8 mouse cellular contexts compared by ENCODE assay signal in the genomic region with DNA sequence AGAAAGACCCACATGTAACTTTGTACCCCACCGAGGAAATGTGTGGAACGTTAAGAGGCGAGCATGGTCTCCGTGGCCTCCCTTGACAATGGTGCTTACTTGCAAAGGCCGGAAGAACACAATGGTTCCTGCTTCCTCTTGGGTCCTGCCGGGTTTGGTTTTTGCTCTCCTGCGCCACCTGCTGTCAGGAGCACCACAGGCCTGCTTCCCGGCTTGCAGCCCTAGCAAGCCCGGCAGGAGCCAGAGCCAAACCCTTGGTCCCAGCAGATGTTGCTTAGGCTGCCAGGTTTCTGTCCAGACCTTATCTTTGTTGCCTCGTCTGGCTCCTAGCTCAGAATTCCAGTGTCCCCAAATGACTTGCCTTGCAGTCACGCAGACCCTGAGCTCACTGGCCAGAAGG.
DNase-seq lines count a peak whose midpoint lies in the region; ATAC-seq and TF ChIP-seq lines count a peak whose summit lies in the region.

No protein-coding gene starts in this region.

- no peak for ATAC-seq in embryonic facial prominence, embryonic 12.5 days (ENCODE audit: insufficient number of reproducible peaks, insufficient read depth, low FRiP score, low TSS enrichment)
- peak; percentile 81 for ATAC-seq in kidney, embryonic 14.5 days (ENCODE audit: low FRiP score, low TSS enrichment)
- peak; percentile 88 for ATAC-seq in limb, embryonic 14.5 days (ENCODE audit: low FRiP score, low read depth)

- no peaks in the 10 kb centered on the region for H3K36me3 ChIP-seq in embryonic facial prominence, embryonic 12.5 days
- H3K36me3 ChIP-seq in kidney, embryonic 14.5 days (ENCODE audit: control insufficient read depth, insufficient read depth, low read length) = no peaks in the 10 kb centered on the region
- H3K36me3 ChIP-seq in limb, embryonic 14.5 days (ENCODE audit: control insufficient read depth, insufficient read depth, low read length) = no peaks in the 10 kb centered on the region
- H3K36me3 ChIP-seq in splenic B cell, adult 2 months (ENCODE audit: control insufficient read depth, insufficient read depth, low read length, poor library complexity, severe bottlenecking) = no peaks in the 10 kb centered on the region

- H3K27me3 ChIP-seq in embryonic facial prominence, embryonic 12.5 days = no peaks in the 10 kb centered on the region
- no peaks in the 10 kb centered on the region for H3K27me3 ChIP-seq in kidney, embryonic 14.5 days (ENCODE audit: control insufficient read depth, insufficient read depth, low read length)
- no peaks in the 10 kb centered on the region for H3K27me3 ChIP-seq in limb, embryonic 14.5 days (ENCODE audit: control insufficient read depth, insufficient read depth, low read length)
- no peaks in the 10 kb centered on the region; the same call in 1 of the 2 replicates for H3K27me3 ChIP-seq in splenic B cell, adult 2 months (ENCODE audit: control insufficient read depth, insufficient read depth, low read length, poor library complexity, severe bottlenecking)

- no peak overlapping the region for H3K4me2 ChIP-seq in embryonic facial prominence, embryonic 12.5 days (replicated peaks)
- no peak overlapping the region for H3K4me2 ChIP-seq in kidney, embryonic 14.5 days (replicated peaks; ENCODE audit: low read depth, low read length)
- no peak overlapping the region for H3K4me2 ChIP-seq in limb, embryonic 14.5 days (replicated peaks; ENCODE audit: low read depth, low read length, severe bottlenecking)

- no peak overlapping the region for H3K4me3 ChIP-seq in embryonic facial prominence, embryonic 12.5 days
- no peak overlapping the region for H3K4me3 ChIP-seq in kidney, embryonic 14.5 days (ENCODE audit: low read length)
- H3K4me3 ChIP-seq in limb, embryonic 14.5 days (replicated peaks; ENCODE audit: low read length) = no peak overlapping the region

- H3K9me3 ChIP-seq in embryonic facial prominence, embryonic 12.5 days = no peaks in the 10 kb centered on the region
- no peaks in the 10 kb centered on the region for H3K9me3 ChIP-seq in kidney, embryonic 14.5 days (ENCODE audit: control insufficient read depth, low read length)
- no peaks in the 10 kb centered on the region for H3K9me3 ChIP-seq in limb, embryonic 14.5 days (ENCODE audit: control insufficient read depth, low read length)

- 10% methylated on average over 11 of the region's 11 CpGs for WGBS in embryonic facial prominence, embryonic 12.5 days
- WGBS in kidney, embryonic 14.5 days = 19% methylated on average over 11 of the region's 11 CpGs
- 9% methylated on average over 11 of the region's 11 CpGs for WGBS in limb, embryonic 14.5 days

- H3K4me1 ChIP-seq in embryonic facial prominence, embryonic 12.5 days = peaks cover 5% of the 10 kb centered on the region; the same call in 1 of the 2 replicates
- no peaks in the 10 kb centered on the region for H3K4me1 ChIP-seq in kidney, embryonic 14.5 days (ENCODE audit: control insufficient read depth, insufficient read depth, low read length)
- peaks cover 6% of the 10 kb centered on the region; the same call in 1 of the 2 replicates for H3K4me1 ChIP-seq in limb, embryonic 14.5 days (ENCODE audit: control insufficient read depth, insufficient read depth, low read length)

- peak overlapping the region; percentile 14 for H3K27ac ChIP-seq in embryonic facial prominence, embryonic 12.5 days
- 0 out of 2 replicates have a peak overlapping the region, but pooled peaks have one; percentile 17 for H3K27ac ChIP-seq in kidney, embryonic 14.5 days (ENCODE audit: low read depth, low read length)
- H3K27ac ChIP-seq in limb, embryonic 14.5 days (replicated peaks; ENCODE audit: low read depth, low read length) = no peak overlapping the region

- peak; percentile 76 for DNase-seq in 416B (ENCODE audit: low read depth)
- peak; percentile 95 for DNase-seq in adrenal gland, postnatal 14 days
- peak; percentile 96 for DNase-seq in heart, adult 8-10 months (ENCODE audit: low spot score)
- DNase-seq in limb, embryonic 14.5 days (ENCODE audit: low spot score) = peak; percentile 84
- peak; percentile 33 to 60 for DNase-seq in natural killer cell, adult 2 months (ENCODE audit: low spot score in 2 of 2)
- peak; percentile 76 for DNase-seq in splenic B cell, adult 2 months (ENCODE audit: low read depth, low spot score)

- no peak for TF ChIP-seq POLR2A in limb, embryonic 14.5 days (IDR thresholded peaks at IDR 0.05; ENCODE audit: borderline replicate concordance, extremely low read depth, insufficient read depth, insufficient read length)

- H3K9ac ChIP-seq in embryonic facial prominence, embryonic 12.5 days = no peak overlapping the region
- H3K9ac ChIP-seq in kidney, embryonic 14.5 days (ENCODE audit: low read depth, low read length) = no peak overlapping the region
- H3K9ac ChIP-seq in limb, embryonic 14.5 days (ENCODE audit: low read depth, low read length, severe bottlenecking) = no peak overlapping the region
